Mouse (Mus musculus) kidney, postnatal 14 days (tissue): ENCODE measurements at regions not wholly inside any gene's neighbourhood (a gene's known extent, or its start where the extent isn't known, plus 50 kb on each side); places are given as distances from the start of the nearest gene placed in this dataset.
A peak's percentile ranks its signal among the peaks of the same experiment; 100 is the strongest.

Experiments
- DNase-seq: peaks from one replicate; pipeline ENCODE4 v3.0.0; 2022; ENCODE audit warnings: mixed read lengths

DNA sequence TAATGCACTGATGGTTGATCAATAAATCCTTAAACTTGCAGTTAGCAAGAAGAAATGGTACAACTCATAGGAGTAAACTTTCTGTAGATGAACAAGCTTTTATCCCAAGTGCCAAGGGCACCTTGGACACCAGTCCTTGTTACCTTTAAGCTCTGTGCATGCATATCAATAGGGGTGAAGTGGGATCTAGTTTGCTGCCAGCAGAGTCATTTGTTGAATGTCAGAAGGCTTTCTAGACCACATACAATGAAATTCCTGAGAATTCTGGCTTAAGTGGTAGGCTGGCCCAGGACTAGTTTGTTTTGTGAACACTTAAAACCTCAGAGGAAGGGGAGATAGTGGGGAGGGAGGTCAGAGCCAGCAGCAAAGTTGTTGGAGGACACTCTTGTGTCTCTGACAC, 437.9 kb upstream of the 4930412O13Rik start:
- no peak for DNase-seq

DNA sequence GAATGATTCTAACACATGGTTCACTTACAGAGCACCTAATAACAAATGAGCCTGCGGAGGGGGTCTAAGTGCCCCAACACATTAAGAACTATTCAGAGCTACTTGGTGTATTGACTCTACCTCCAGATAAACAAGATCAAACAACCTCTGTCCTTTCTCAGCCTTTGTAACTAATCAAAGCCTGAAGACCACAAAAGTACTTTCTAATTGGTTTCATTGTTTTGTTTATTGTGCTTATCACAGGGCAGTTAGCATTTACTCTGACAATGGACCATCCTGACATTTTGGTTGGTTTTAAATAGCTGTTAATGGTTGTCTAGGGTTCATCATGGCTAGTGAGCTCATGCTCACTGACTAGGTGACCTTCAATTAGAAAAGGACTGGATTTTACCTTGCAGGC, 435.2 kb upstream of the 4930412O13Rik start:
- DNase-seq = no peak

DNA sequence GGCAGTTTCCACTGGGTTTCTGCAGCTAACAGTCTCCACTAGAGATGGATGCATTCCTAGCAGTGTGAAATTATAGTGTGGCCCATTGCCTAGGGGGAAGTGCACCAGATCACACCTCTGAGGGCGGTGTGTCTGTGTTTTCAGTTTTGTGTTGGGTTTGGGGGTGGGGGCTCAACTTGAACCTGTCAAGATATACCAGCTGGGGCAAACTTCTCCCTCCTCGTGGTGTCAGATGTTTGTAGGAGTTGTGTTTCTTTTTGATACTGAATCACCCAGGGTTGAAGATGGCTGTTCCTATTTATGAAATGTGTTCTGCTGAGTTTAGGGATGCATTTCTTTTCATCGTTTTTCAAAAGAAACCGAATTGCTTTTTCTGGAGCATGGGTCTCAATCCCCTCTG, 416.6 kb upstream of the 4930412O13Rik start:
- no peak for DNase-seq

DNA sequence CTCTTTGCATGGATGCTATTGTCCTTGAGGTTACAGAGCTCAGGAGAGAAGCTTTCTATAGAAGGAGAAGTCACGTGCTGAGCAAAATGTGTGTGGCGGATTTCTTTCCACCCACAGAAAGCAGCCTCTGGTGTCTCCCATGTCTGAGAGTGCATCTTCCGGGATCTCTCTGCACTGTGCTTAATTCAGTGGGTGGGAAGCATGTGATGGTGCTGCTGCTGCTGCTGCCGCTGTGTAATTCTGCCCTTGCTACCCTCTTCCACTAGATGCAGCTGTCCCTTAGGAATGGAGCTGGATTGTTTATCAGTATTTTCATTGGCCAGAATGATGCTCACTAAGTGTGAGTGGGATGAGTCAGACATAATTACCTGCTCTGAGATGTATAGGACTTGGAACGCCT, 416.2 kb upstream of the 4930412O13Rik start:
- no peak for DNase-seq

DNA sequence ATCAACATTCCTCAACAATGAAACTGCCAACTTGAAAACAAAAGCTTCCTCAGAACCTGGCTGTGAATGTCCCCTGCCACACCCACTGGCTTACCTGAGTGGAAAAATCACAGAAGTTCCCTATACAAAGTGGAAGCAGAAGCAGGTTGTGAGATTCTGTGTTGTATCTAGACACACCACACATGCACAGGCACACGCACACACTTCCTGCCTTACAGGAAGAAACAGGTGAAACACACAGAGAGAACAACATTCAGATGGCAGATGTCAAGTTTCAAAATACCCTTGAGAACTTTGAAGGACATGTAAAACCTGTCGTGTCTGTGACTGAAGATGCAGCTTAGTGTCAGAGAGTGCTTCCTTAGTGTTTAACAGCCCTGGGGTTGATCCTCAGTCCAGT, 413.5 kb upstream of the 4930412O13Rik start:
- no peak for DNase-seq

DNA sequence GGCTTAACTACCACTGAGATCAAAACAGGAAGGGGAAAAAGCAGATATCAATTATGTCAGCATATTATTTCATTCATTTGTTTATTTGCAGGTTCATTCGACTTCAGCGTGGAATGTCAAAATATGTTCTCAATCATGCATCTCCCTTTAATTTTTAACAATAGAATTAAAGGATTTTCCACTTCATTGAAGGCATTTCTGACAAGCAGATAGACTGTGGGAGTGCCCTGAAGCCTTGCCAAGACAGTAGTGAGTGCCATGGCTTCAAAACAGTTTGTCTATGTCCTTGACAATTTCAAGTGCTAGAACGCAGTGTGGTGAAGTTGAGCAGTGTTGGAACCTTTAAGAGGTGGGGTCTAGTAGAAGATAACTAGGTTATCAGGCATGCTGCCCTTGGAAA, 412.4 kb upstream of the 4930412O13Rik start:
- no peak for DNase-seq

DNA sequence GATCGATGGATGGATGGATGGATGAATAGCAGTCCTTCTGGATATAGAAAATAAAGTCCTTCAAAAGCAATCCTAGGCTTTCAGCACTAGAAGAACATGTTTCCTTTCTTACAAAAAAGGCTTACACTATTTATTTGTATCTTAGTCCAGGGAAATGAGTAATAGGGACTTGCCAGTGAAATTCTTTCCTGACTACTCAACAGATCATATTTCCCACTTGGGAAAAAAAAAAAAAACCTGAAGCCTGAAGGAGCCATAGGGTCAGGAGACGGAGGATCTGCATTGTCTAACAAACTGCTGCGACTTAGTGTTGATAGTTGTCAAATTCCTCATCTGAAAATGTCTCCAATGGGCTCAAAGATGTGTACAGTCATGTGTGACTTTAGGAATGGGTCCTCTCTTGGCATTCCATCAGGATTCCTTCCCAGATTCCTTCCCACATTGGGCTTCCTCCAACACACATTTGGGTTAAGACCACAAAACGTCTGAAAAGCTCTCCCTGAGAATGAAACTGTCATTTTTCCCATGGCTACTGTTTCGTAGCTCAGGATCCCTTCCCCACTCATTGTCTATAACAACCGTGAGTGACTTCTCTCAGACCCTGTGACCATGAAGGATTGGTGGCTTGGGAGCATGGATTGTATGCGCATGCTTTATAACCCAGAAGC, 399.2 kb upstream of the 4930412O13Rik start:
- no peak for DNase-seq

DNA sequence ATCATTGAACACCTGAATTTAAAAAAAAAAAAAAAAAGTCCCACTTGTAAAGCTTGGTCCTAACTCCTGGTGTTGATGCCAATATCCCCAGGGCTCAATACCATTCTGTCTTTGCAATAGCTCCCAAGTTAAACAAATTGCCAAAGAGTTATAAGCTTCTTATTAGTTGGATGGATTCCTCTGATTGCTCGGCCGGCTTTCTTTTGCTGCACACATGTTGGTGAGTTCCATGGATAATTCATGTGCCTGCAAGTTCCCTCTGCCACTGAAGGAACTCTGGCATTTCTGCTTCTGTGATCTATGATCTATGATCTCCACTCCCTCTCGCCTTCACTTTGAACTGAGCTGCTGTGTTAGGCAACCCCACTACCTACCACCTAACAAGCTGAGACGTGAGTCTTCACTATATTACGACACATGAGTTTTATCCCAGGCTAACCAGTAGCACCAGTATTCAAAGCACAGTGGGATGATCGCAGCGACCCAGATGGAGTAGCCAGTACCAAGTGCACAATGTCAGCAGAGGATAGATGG, 393.6 kb upstream of the 4930412O13Rik start:
- DNase-seq = no peak

DNA sequence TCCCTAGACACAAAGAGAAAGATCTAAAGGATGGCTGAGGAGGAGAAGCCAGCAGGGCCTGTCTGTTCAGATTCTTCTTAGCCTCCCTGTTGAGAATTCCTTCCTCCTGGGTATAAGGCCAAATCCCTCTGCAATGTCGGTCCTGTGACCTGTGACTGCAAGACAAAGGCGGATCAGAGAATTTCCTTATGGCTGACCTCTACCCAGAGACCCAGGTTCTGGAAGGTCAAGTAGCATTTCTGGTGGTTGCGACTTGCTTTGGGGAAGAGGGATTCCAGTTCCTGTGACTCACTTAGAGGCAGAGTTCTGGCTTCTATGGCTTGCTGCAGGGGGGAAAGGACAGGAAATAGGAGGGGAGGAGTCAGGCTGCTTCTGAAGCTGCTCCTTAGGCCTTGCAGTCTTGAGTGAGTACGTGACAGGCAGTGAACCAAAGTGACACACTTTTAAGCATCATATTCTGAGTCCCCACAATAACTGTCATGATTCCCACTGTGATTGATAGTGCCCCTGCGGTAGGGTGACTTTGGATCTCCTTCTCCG, 387.4 kb upstream of the 4930412O13Rik start:
- no peak for DNase-seq

DNA sequence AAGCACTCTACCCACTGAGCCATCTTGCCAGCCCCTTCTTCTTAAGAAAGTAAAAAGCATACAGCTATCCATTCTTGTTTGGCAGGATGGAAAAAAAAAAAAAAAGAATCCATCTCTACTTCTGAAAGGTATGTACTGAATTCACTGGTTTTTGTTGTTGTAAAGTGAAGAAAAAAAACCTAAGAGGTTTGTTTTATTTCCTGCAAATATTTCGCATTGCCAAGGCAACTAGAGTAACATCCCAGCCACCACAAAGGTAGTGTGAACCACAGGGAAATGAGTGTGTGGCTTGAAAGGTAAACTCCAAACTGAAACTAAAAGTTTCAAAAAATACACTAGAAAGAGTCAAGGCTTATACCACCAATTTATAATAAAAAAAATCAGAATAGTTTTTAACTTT, 361.0 kb upstream of the 4930412O13Rik start:
- no peak for DNase-seq

DNA sequence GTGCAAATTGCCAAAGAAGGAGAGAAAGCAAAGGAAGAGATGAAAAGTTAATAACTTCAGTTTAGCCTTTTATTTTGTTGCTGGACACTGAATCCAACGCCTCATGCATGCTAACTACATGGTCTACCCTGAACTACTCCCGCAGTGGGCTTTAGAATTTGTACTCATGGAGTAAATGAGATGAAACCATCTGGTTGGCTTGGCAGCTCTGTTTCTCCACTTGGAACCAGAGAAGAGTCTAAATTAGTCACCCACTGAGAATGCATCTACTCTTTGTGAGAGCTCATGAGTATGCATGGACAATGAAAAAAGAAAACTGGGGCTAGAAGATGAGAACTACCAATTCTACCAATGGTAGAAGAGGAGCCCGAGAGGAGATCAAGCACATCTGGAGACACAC, 355.1 kb upstream of the 4930412O13Rik start:
- DNase-seq = no peak

DNA sequence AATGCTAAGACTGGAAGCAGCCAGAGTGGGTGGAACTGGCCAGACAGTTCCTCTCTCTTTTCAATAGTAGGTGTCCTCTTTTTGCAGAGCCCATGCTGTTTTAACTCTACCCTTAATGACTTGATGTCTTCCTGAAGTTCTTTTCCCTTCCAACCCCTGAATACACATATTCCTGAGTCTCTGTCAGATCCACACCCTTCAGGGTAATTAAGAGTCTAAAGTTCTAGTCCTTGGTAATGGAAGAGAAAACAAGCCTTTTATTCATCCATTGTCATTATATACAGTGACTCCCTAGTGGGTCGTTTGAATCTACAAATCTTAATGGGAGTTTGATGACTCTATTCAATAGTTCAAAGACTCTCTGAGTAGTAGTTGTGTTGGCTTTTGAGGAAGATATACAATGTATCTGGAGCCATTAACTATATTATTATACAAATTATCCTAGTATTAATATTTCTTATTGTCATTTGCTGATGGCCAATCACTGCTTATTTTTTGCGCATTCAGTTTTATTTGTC, 345.9 kb upstream of the 4930412O13Rik start:
- no peak for DNase-seq

DNA sequence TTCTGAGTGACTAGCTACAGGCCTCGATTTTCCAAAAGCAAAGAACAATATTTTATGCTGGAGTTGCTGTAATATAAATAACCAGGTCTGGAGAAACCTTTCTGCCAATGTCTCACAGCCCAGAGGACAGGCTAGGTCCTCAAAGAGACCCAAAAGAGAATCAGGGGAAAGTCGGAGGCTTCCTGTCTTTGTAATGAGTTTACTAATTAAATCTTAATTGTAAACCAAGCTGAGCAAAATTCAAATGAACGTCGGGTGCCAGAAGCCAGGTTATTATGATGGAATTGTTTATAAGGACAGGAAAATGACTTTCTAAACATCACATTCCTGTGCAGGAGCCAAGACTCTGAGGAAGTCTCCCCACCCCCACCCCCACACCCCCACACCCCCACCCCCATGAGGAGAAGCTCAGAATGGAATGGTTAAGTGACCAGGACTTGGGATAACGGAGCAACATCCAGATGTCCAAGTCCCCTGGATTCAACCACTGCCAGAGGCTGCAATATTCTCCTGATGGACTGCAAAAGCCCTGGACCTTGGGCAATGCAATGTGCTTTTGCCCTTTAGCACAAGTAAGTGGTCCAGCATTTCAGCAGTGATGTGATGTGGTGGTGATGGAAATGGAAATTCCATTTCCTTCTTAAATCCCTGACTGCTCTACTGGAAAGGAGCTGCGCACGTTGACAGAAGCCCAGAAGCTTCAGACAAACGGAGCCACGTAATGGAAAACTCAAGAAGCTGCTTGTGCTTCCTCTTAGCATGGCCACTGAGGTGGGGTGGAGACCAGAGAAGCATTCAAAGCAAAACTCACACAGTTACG, 333.1 kb upstream of the 4930412O13Rik start:
- DNase-seq = no peak

DNA sequence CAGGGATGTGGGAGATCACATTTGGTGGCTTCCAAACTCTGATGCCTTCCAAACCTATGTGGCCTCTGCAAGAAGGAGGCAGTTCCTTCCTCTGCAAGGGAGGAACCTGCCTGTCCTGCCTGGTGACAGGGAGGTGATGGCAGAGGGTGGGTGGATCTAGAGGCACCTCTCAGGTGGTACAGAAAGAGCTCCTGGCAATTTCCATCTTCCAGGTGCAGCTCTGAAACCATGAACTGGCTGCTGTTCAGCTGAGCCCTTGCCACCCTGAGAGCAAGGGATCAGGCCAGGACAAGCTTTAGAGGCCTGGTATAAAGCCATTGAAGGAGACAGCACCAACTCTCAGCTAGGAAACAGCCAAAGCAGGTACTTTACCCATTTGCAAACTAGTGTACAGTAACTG, 327.7 kb upstream of the 4930412O13Rik start:
- DNase-seq = no peak

DNA sequence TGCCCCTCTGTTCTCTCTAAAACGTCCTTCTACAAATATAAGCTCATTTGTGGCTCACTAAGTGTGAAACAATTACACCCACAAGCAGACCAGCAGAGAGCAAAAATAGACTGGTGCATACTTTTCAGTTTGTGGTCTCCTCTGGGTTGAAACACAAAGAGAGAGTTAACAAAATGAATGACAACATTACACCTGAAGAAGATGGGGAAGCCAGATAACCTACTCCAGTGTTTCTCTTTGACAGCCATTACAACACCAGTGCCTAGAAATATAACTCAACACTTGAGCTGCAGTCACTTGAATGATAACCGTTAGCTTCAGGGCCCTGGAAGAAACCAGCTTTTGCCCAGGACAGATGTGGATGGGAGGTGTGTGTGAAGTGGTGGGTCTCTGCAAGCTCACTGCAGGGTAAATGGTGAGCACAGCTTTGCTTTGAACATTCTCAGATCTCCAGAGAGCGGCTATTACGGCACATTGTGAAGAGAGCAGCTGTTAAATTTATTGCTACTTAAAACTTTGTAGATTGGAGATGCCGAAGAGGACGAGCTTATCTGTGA, 316.5 kb upstream of the 4930412O13Rik start:
- no peak for DNase-seq

DNA sequence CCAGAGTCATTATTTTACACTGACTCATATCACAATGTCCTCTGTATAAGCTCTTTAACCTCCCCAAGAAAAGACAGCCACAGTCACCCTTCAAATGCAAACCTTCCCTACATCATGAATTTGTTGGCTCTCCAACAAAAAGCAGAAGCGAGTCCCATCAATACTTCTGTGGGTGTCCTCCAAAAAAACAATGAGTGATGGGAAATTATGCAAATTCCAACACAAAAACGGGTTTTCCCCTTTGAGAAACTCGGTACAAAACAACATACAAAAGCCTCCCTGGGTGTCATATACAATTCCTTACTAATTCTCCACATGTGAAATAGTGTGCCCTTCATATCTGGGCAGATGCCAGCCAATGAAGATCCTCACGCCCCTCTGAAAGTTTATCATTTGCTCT, 311.8 kb upstream of the 4930412O13Rik start:
- DNase-seq = no peak

DNA sequence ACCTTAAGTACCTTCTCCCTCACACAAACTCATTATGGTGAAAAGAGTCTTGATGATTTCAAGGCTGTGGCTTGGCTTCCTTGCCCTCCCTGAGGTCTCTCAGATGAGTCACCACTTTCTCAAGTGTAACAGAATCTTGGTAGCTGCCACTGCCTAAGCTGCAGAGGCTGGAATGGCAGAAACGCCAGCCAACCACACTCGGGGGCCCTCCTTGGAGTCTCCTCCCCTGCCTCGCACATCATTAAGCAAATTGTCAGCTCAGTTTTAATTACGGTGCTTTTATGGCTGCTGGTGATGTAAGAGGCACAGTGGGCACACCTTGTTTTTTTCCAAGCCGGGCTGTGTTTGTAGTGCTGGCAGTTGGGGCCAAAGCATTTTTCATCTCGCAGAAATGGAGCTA, 306.9 kb upstream of the 4930412O13Rik start:
- DNase-seq = peak; percentile 41

DNA sequence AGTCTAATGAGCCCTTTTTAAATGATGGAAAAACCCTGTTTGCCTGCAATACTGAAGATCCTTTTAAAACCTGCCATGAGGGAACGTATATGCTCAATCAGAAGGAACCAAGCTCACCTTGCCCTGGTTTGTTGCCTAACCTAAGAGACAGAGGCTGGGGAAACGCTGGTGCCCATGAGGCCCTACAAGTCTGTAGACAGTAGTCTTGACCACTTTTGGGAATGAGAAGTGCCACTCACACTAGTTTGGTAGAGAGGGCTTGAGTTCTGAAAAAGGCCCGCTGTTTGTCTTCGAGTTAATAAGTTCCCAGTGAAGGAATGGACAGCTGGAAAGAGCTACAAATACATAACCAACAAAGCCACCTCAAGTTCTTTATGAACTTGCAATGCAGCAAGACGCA, 306.4 kb upstream of the 4930412O13Rik start:
- DNase-seq = no peak

DNA sequence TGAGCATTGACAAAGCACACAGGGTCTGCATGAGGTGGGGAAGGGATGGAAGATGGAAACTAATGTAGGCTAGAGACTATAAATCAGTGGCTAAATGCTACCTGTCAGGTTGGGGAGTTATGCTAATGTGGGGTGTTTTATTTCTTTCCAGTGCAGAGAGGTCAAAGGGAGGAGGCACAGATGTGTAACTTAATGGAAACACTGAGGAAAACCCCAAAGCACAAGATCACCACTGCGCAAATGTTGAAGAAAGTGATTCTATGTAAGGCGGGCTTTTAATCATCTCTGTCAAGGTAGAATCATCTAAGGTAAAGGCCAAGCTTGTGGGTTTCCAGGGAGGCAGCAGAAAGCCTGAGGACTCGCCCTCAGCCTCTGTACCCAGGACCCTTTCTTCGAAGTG, 303.2 kb upstream of the 4930412O13Rik start:
- DNase-seq = no peak

DNA sequence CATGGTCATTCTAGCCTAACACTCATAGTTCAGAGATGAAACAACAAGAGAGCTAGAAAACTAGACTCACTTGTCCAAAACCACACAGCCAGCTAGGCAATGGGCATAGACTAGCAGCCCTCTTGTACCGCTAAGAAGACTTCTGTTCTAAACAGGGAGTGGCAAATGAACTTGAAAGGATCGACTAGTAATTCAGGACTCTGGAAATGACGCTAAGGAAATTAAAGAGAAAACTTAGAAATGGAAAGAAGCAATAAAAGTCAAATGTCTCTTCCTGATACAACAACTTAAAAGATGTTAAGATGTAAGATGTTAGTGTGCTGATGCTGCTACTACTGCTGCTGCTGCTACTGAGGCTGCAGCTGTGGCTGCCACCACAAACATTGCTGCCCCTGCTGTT, 293.7 kb upstream of the 4930412O13Rik start:
- DNase-seq = no peak

DNA sequence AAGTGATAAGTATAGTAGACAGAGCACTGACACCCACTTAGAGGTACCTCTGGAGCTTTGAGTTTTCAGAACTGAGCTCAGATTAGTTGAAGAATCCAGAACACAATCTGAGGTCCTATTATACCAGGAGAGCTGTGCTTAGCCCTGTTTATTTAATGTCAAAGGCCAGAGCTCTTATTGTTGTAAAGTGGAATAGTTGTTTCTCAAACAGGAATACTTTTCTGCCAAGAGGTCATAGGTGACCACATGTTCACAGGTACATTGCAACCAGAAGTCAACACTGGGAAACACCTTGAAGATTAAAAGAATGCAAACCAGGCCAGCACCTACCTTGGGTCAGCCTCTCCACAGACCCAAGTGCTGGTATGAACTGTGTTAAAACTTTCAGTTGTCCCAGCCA, 291.9 kb upstream of the 4930412O13Rik start:
- no peak for DNase-seq

DNA sequence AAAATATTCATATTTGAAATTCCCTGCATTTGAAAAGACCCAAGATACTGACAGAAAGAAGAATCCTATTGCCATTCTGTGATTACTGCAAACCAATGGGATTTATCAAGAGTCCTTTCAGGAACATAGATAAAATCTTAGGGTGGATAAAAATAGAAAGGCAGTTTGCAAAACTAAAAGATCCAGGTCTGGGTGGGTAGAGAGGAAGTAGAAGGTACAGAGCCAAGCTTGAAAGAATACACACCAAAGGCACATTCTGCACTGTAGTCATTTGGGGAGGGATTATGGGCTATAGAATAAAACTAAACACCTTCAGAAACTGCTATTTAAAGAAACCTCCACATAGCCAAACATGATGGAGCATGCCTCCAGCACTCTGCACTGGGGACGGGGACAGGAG, 288.5 kb upstream of the 4930412O13Rik start:
- no peak for DNase-seq

DNA sequence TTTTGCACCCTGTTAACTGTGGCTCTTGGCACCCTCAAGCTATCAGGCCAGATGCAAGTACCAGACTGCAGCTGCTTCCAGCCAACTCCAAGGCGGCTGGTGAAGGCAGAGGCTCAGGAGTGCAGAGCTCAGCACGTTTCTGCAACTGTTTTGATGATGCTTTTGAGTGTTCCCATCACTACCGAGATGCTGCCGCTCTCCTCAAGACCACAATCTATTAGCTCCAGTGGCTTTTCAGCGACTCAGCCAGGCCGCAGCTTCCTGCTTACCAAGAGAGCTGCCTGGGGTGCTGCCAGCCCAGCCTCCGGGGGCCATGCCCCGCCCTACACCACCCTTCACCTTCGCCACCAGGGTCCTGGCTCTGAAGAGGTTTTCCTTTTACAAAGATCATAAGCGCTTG, 287.1 kb upstream of the 4930412O13Rik start:
- peak; percentile 8 for DNase-seq
